Mouse (Mus musculus) heart, postnatal 14 days (tissue): ENCODE measurements at regions not wholly inside any gene's neighbourhood (a gene's known extent, or its start where the extent isn't known, plus 50 kb on each side); places are given as distances from the start of the nearest gene placed in this dataset.
A peak's percentile ranks its signal among the peaks of the same experiment; 100 is the strongest.
"Not testable (repeated sequence)": the region's sequence is repeated elsewhere in the genome, so short reads cannot be mapped to it uniquely, and the experiment has no call there.

Experiments used
- DNase-seq, 2 experiments: peaks; one replicate each; pipeline ENCODE4 v3.0.0; 2021 to 2022
- intact Hi-C: fragments of 180-260 bp; cut with DNase I; formaldehyde crosslinking; loops from one replicate; pipeline ENCODE4 v1.15.1; 2025

GRCm38 (mm10) chr3:157371509-157371908 lies 162.5 kb upstream of the Zranb2 start:
- intact Hi-C loops: no loop called here

GRCm38 (mm10) chr3:157373333-157373732 lies 160.6 kb upstream of the Zranb2 start:
- intact Hi-C loops: no loop called here
- no peak for DNase-seq

More at GRCm38 (mm10) chr3:157371509-157371908, 162.5 kb upstream of the Zranb2 start:
- no peak for DNase-seq

DNA sequence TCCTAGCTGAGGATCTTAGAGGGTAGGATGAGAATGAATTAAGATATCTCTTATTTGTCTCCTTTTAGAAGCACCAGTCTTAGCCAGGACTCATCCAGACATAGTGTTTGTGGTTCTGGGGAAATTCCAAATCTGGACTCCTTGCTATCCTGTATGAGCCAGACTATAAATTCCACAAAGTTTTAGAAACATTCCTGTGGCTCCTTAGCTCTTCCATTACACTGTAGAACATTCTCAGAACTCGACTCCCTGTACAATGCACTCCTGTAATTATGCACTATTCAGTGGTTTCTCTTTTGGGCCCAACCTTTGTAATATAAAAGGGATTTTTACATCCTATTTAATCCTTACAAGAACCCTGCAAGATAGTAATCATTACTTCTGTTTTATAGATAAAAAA lies 159.8 kb upstream of the Zranb2 start:
- DNase-seq: no peak
- intact Hi-C loops: no loop called here

- DNase-seq: no peak
- intact Hi-C loops: no loop called here
Measured at GRCm38 (mm10) chr3:157377531-157377930, 156.4 kb upstream of the Zranb2 start.

- intact Hi-C loops: no loop called here
- DNase-seq: no peak
Measured at GRCm38 (mm10) chr3:157378127-157378526, 155.8 kb upstream of the Zranb2 start.

DNA sequence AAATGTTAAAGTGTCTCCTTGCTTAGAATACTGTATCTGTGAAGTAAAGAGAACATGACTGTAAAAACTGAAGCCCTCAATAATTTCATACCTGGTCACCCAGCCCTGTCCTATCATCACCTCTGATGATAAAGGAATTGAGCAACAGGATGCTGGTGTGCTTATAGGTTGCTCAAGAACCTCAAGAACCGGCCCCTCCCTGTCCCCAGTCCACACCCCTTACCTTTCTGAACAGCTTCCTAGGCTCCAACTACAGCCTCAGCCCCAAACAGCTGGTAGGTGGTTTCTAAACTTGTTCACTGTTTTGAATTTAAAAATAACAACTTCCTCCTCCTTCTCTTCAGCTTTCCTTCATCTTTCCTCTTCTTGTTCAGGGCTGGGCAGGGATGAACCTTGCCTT lies 142.1 kb upstream of the Zranb2 start:
- DNase-seq: no peak
- intact Hi-C loops: no loop called here

GRCm38 (mm10) chr3:157393903-157394302 lies 140.1 kb upstream of the Zranb2 start:
- intact Hi-C loops: no loop called here
- DNase-seq: no peak

- intact Hi-C loops: no loop called here
- no peak for DNase-seq
Measured at GRCm38 (mm10) chr3:157399909-157400308, 134.1 kb upstream of the Zranb2 start.

GRCm38 (mm10) chr3:157404054-157404453 lies 129.9 kb upstream of the Zranb2 start:
- DNase-seq: no peak
- intact Hi-C loops: no loop called here

GRCm38 (mm10) chr3:157423447-157423846 lies 110.5 kb upstream of the Zranb2 start:
- DNase-seq, intact Hi-C loops: not testable (repeated sequence)

- intact Hi-C loops: no loop called here
- no peak for DNase-seq
Measured at GRCm38 (mm10) chr3:157426720-157427119, 107.2 kb upstream of the Zranb2 start.

GRCm38 (mm10) chr3:157449794-157450193 lies 84.2 kb upstream of the Zranb2 start:
- intact Hi-C loops: loop anchor here (2.0 kb wide), 1 partner anchor 217 kb away; no protein-coding TSS in a partner anchor
- DNase-seq: peak; percentile 5 to 20

DNA sequence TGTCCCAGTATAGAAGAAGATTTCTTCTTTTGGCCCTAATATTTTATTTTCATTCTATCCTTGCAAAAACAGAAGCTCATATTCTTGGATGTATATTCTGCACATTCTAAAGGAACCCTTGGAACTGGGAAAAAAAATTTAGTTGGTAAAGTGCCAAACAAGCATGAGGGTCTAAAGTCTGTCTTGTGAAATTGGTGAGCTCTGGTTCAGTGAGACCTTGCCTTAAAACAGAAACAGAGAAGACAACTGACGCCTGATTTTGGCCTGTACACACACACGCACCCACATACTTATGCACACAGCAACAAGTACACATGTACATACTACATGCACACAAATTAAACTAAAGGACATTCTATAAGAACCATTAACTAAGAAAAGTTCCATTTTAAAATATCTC lies 62.4 kb upstream of the Zranb2 start:
- intact Hi-C loops: no loop called here
- DNase-seq: no peak

- DNase-seq: peak in 1 of 2 experiments; percentile 0
- intact Hi-C loops: no loop called here
Measured at GRCm38 (mm10) chr3:157472674-157473073, 61.3 kb upstream of the Zranb2 start.

GRCm38 (mm10) chr3:157477731-157478130 lies 56.2 kb upstream of the Zranb2 start:
- intact Hi-C loops: no loop called here

More at GRCm38 (mm10) chr3:157477731-157478130, 56.2 kb upstream of the Zranb2 start:
- no peak for DNase-seq
